Mouse (Mus musculus) kidney, postnatal 14 days (tissue): ENCODE measurements around the gene Bpifc.

Source experiments
- DNase-seq: peaks from one replicate; pipeline ENCODE4 v3.0.0; 2022; ENCODE audit warnings: mixed read lengths

Bpifc gene

GRCm38 (mm10) chr10:85948483-85949196 lies 63.1 kb downstream of the Bpifc start:
- no peak for DNase-seq

GRCm38 (mm10) chr10:85936280-85936965 lies 75.3 kb downstream of the Bpifc start:
- DNase-seq, result no peak

GRCm38 (mm10) chr10:85929962-85930361 lies 81.7 kb downstream of the Bpifc start:
- no peak for DNase-seq

- DNase-seq, result no peak
These were observed 82.5 kb downstream of the Bpifc start for GRCm38 (mm10) chr10:85929208-85929591.

GRCm38 (mm10) chr10:85928499-85929207 lies 83.0 kb downstream of the Bpifc start:
- peak; percentile 80 for DNase-seq

- DNase-seq, result peak; percentile 12
These were observed 83.8 kb downstream of the Bpifc start, which contains the start of gene Ascl4 for GRCm38 (mm10) chr10:85927676-85928445. Gene Ascl4 (plus strand): TSS chr10:85927681.

GRCm38 (mm10) chr10:85916498-85917309 lies 95.0 kb downstream of the Bpifc start, which contains the start of gene Prdm4:
Gene Prdm4 (minus strand): TSS chr10:85917142.
- peak; percentile 98 for DNase-seq
